Mouse (Mus musculus) fibroblast of lung, adult 2 months (primary cell): ENCODE results near the gene Zfp74.

Experiments
- DNase-seq: peaks from one replicate; pipeline ENCODE4 v3.0.0-alpha.2; 2011; ENCODE audit warnings: low read depth

Zfp74 gene

DNA sequence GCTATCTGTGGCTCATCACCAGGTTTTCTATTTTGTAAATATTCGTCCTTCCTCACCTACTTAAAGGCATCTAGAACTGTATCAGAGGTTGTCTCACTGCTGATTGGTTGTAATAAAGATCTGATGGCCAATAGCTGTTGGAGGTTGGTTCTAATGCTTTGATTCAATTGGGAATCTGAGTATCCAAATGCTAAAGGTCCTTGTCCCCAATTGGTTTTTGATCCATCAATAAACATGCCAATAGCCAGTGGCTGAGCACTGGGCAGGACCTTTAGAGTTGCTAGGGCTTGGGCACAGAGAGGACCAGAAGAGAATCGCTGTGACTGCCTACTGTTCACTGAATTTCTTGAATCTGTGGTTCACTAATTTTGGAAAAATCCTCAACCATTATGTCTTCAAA, 10.2 kb downstream of the Zfp74 start:
- DNase-seq, result no peak

DNA sequence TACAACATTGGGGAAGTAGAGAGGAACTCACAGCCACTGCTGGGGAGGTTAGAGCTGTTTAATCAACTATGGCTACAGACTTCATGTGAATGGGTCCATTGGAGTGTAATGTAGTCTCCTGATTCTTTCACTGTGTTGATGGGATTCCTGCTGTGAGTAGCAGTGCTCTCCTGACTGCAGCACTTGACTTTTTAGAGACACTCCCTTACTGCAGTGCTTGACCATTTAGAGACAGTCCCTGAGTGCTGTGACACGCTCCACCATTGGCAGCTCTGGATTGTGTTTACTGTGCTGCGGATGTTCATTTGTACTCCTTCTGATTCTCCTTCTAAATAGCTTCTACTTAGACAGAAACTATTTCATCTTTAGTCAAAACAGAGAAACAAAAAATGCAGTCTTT, 11.1 kb downstream of the Zfp74 start:
- no peak for DNase-seq

DNA sequence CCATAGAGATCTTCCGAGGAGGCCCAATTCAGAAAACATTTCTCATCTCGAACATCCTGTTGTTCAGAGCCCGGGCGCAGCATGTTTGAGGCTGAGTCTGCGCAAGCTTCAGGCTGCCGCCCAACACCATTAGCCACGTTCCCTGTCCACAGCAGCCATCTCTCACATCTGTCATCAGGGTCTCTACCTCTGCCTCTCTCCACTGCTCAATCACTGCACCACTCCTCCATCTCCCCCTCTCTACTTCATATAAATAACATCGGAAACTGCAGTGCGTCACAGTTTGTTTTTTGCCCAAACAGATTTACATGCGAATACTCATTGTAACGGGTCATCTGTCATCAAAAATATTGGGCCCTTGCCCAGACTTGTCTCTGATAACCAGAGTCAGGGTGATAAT, 12.9 kb downstream of the Zfp74 start:
- DNase-seq, result no peak

GRCm38 (mm10) chr7:29938856-29939255, 15.0 kb downstream of the Zfp74 start:
- DNase-seq, result no peak

DNA sequence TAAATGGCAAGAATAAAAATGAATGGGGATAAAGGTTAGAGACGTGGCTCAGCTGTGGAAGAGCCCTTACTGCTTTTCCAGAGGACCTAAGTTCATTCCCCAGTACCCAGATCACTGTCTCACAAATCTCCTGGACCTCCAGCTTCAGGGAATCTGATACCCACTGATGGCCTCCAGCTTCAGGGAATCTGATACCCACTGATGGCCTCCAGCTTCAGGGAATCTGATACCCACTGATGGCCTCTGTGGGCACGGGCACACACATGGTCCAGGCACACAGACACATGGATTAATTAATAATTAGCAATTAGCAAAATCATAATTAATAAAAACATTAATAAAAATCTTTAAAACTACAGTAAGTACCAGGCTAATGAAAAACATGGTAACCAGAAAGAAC, 31.1 kb downstream of the Zfp74 start:
- no peak for DNase-seq

DNA sequence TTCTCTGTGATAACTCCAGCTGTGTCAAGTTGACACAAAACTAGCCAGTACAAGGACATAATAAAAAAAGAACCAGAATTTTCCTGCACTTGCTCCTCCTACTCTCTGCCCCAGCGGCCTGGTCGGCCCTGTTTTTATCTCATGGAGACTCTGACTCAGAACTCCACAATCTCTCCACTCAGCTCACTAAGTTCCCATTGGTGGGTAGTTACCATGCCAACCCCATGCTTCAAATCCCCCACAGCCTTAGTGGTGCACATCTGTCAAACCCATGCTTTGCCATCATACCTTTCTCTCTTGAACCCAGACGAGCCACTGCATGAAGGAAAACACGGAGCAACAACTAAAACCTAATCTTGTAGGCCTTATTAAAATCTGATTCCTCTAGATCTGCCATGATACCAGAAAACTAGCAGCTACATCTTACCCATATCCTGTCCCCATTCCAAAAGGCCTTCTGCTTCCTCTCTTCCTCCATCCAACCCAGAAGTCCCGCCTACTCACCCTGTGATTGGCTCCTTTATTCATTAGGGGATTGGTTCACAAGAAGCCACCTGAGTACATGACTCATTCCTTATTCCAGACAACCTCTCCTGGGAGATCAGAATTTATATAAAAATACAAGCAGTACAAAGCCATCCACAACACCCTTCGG, 32.3 kb downstream of the Zfp74 start:
- no peak for DNase-seq

GRCm38 (mm10) chr7:29918062-29918453, 35.8 kb downstream of the Zfp74 start:
- no peak for DNase-seq

DNA sequence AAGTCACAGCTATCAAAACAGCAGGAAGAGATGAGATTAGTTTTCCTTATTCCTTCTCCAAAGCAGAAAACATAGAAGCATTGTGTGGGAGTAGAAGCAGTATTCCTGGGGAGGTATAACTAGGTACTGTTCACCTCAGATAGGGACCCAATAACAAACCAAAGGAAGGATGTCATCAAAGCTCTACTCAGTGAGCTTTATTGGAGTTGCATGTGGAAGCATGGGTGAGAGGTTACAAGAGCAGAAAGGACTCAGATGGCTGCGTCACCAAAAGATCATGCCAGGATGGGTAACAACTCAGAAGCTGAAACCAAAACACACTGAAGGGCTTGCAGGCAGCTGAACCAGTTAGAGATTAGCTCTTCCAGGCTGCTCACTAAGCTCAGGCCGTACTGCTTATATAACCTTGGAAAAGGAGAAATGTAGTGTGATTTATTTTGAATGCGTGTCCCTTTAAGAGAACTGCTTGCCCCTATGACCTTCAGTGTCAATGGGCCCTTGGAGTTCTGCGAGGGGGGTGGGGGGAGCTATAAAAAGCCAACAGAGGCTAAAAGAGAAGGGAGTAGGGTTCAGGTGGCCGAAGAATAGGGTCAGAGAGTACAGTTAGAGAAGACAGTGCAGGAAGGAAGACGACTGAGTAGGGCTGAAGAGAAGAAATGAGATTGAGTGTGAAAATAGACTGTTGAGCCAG, 36.4 kb downstream of the Zfp74 start:
- no peak for DNase-seq

DNA sequence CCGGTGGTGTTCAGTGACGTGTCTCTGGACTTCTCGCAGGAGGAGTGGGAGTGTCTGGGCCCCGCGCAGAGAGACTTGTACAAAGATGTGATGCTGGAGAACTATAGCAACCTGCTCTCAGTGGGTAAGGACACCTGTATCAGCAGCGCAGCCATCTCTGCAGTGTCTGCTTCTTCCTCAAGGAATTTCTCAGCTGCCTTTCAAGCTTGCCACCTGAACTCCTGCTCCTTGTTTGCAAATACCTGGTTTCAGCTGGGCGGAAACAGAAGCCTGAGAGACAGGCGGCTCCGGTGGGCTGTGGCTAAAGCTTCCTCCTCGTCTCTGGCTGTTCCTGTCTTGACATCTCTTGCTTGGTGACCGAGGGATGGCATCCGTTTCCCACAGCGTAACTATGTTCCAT, 41.7 kb downstream of the Zfp74 start:
- no peak for DNase-seq

GRCm38 (mm10) chr7:29910252-29910651, 43.6 kb downstream of the Zfp74 start:
- no peak for DNase-seq

- peak; percentile 76 for DNase-seq
Observed at GRCm38 (mm10) chr7:29908130-29908950, 45.5 kb downstream of the Zfp74 start, which contains the start of gene Zfp383. Gene Zfp383 (plus strand): TSS chr7:29908223.

GRCm38 (mm10) chr7:29907206-29907605, 46.7 kb downstream of the Zfp74 start:
- DNase-seq, result no peak

DNA sequence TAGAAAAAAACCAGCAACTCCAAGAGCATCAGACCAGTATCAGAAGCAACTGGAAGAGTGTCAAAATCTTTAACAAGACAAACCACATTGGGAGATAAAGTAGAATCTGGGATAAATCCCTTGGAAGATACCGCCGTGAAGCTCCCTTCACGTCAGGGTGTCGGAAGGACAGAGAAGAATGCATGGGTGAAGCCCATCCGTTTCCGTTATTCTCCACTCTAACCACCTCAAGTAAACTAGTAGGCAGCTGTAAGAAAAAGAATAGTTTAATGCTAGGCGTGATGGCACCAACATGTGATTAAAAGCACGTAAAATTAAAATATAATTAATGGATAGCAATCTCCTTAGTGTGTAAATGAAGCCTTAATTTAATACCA, 47.2 kb downstream of the Zfp74 start:
- DNase-seq, result no peak

DNA sequence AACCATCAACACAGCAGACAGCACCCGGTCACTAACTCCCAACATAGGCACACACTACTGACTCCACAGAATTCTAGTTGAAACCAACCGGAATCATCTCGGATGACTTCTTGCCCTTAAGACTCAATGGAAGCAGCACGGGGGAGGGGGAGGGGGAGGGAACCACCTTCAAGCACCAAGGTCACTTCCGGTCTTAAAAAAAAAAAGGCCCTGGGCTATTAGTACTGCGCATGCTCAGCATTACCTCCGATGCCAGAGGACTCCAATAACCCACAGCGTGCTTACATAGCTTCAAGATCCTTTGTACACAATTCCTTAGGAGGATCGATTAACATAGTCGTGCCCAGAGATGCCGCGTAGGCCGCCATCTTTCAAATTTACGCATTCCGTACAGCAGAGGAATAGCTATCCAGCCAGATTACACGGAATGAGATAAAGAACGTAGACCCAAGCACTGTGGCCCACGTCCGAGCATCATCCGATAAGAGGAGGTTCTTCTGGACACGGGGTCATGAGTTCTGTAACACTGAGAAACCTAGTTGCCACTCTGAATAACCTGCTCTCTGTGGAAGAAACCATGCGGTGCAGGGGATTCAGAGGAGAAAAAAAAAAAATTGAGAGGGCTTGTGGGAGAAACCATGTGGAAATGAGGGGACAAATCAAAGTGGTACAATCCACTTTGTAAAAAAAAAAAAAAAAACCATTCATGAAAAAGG, 47.8 kb downstream of the Zfp74 start, which contains the start of gene Zfp27:
TSS of gene Zfp27 (minus strand) at position 607 of the 716 bp plus-strand sequence.
- DNase-seq, result peak; percentile 86

GRCm38 (mm10) chr7:29904101-29904500, 49.8 kb downstream of the Zfp74 start:
- DNase-seq, result no peak

- no peak for DNase-seq
Observed at GRCm38 (mm10) chr7:29898351-29898750, 55.5 kb downstream of the Zfp74 start.

GRCm38 (mm10) chr7:29892756-29893155, 61.1 kb downstream of the Zfp74 start:
- no peak for DNase-seq

- DNase-seq, result no peak
Observed at GRCm38 (mm10) chr7:29890501-29890900, 63.4 kb downstream of the Zfp74 start.

GRCm38 (mm10) chr7:29880916-29881315, 73.0 kb downstream of the Zfp74 start:
- DNase-seq, result no peak
